Mouse (Mus musculus): ENCODE measurements at regions not wholly inside any gene's neighbourhood (a gene's known extent, or its start where the extent isn't known, plus 50 kb on each side); places are given as distances from the start of the nearest gene placed in this dataset.

DNA sequence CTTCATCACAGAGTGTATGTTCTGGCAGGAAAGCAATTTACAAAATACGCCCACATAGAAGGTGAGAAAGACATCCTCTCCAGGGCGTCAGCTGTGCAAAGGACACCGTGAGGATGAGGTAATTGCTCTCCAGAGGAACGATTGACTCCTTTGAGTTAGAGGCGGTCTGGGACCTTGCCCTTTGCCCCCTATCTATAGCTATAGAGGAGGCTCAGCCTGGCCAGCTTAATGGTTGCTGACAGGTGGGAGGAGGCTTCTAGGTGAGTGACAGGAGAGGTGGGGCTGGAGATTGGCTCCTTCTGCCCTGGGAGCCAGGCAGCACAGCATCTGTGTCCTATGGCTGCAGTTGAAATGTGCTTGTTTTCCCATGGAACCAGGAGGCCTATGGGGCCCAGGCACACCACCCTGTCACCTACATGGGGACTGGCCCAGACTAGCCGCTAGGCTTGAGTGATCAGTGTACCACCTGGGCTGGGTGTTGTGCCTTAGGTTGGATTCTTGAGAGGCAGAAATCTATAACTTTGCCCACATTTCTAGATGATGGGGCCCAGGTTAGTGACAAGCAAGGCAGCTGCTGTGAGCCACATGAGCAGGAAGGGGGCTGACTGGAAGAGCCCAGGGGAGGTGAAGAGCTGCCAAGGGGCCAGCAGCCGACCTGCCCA lies 113.2 kb upstream of the Eef2kmt start:
- Histone ChIP-seq H3K36me3 (ENCODE audit: control insufficient read depth, insufficient read depth) (no peaks in the 10 kb centered on the region), H3ac (ENCODE audit: control insufficient read depth, insufficient read length, low read depth) (no peak overlapping the region), H3K79me3 (ENCODE audit: low read depth) (no peaks in the 10 kb centered on the region), H3K27me3 (ENCODE audit: control insufficient read depth, insufficient read depth, insufficient read length) (no peaks in the 10 kb centered on the region), H3K79me2 (ENCODE audit: control insufficient read depth, insufficient read depth) (no peaks in the 10 kb centered on the region), H3K4me3 (ENCODE audit: insufficient read depth, poor library complexity, severe bottlenecking) (no peak overlapping the region)
- TF ChIP-seq FOSL1 (IDR thresholded peaks at IDR 0.05; ENCODE audit: insufficient read depth, low read length, poor library complexity, severe bottlenecking) (no peak), USF1 (IDR thresholded peaks at IDR 0.05; ENCODE audit: low read depth) (no peak), MYOD1 (IDR thresholded peaks at IDR 0.05; ENCODE audit: control insufficient read depth, insufficient read length, low read depth) (no peak), MAX (IDR thresholded peaks at IDR 0.05) (no peak), CEBPB (IDR thresholded peaks at IDR 0.05; ENCODE audit: low read depth) (no peak)

DNA sequence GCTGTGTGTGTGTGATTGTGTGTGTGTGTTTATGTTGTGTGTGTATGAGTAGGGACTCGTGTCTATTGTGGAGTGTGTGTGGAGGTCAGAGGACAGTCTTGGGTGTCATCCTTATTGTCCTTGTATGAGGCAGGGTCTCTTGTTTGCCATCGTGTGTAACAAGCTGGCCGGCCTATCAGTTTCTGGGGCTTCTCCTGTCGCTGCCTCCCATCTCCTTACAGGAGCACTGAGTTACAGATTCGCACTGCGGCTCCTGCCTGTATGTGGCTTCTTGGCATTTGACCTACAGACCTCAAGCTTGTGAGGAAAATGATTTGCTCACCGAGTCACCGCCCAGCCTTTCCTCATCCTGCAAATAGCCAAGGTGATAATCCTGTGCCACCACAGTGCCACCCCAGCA lies 112.6 kb upstream of the Eef2kmt start:
- Histone ChIP-seq H3K79me3 (ENCODE audit: low read depth) (no peaks in the 10 kb centered on the region), H3K36me3 (ENCODE audit: control insufficient read depth, insufficient read depth) (no peaks in the 10 kb centered on the region), H3K4me3 (ENCODE audit: insufficient read depth, poor library complexity, severe bottlenecking) (no peak overlapping the region), H3ac (ENCODE audit: control insufficient read depth, insufficient read length, low read depth) (no peak overlapping the region), H3K27me3 (ENCODE audit: control insufficient read depth, insufficient read depth, insufficient read length) (no peaks in the 10 kb centered on the region), H3K79me2 (ENCODE audit: control insufficient read depth, insufficient read depth) (no peaks in the 10 kb centered on the region)
- TF ChIP-seq MYOG (IDR thresholded peaks at IDR 0.05; ENCODE audit: control insufficient read depth, extremely low read depth, insufficient read length): no peak
- no peak for TF ChIP-seq CTCF (IDR thresholded peaks at IDR 0.05; ENCODE audit: control insufficient read depth, insufficient read depth, insufficient read length)
- no peak for TF ChIP-seq CEBPB (IDR thresholded peaks at IDR 0.05; ENCODE audit: low read depth)
- no peak for TF ChIP-seq MAX (IDR thresholded peaks at IDR 0.05)
- no peak for TF ChIP-seq FOSL1 (IDR thresholded peaks at IDR 0.05; ENCODE audit: insufficient read depth, low read length, poor library complexity, severe bottlenecking)
- no peak for TF ChIP-seq MYOD1 (IDR thresholded peaks at IDR 0.05; ENCODE audit: control insufficient read depth, insufficient read length, low read depth)
- TF ChIP-seq USF1 (IDR thresholded peaks at IDR 0.05; ENCODE audit: low read depth): no peak

- H3K27me3 ChIP-seq (ENCODE audit: control insufficient read depth, insufficient read depth, insufficient read length): no peaks in the 10 kb centered on the region
- no peak overlapping the region for H3ac ChIP-seq (ENCODE audit: control insufficient read depth, insufficient read length, low read depth)
- TF ChIP-seq CTCF (IDR thresholded peaks at IDR 0.05; ENCODE audit: control insufficient read depth, insufficient read depth, insufficient read length) (no peak), CEBPB (IDR thresholded peaks at IDR 0.05; ENCODE audit: low read depth) (no peak)
- H3K79me3 ChIP-seq (ENCODE audit: low read depth): no peaks in the 10 kb centered on the region
- H3K4me3 ChIP-seq (ENCODE audit: insufficient read depth, poor library complexity, severe bottlenecking): no peak overlapping the region
- H3K36me3 ChIP-seq (ENCODE audit: control insufficient read depth, insufficient read depth): no peaks in the 10 kb centered on the region
- no peaks in the 10 kb centered on the region for H3K79me2 ChIP-seq (ENCODE audit: control insufficient read depth, insufficient read depth)
These were observed 111.9 kb upstream of the Eef2kmt start for GRCm38 (mm10) chr16:5367581-5368119.

- Histone ChIP-seq H3K36me3 (ENCODE audit: control insufficient read depth, insufficient read depth) (no peaks in the 10 kb centered on the region), H3K79me2 (ENCODE audit: control insufficient read depth, insufficient read depth) (no peaks in the 10 kb centered on the region), H3K79me3 (ENCODE audit: low read depth) (no peaks in the 10 kb centered on the region), H3K4me3 (ENCODE audit: insufficient read depth, poor library complexity, severe bottlenecking) (no peak overlapping the region), H3K27me3 (ENCODE audit: control insufficient read depth, insufficient read depth, insufficient read length) (no peaks in the 10 kb centered on the region), H3ac (ENCODE audit: control insufficient read depth, insufficient read length, low read depth) (no peak overlapping the region)
- TF ChIP-seq CEBPB (IDR thresholded peaks at IDR 0.05; ENCODE audit: low read depth) (no peak), MAX (IDR thresholded peaks at IDR 0.05) (no peak), FOSL1 (IDR thresholded peaks at IDR 0.05; ENCODE audit: insufficient read depth, low read length, poor library complexity, severe bottlenecking) (no peak)
These were observed 110.2 kb upstream of the Eef2kmt start for GRCm38 (mm10) chr16:5366021-5366420.

- no peaks in the 10 kb centered on the region for H3K27me3 ChIP-seq (ENCODE audit: control insufficient read depth, insufficient read depth, insufficient read length)
- TF ChIP-seq CEBPB (IDR thresholded peaks at IDR 0.05; ENCODE audit: low read depth): no peak
- TF ChIP-seq MYOD1 (IDR thresholded peaks at IDR 0.05; ENCODE audit: control insufficient read depth, insufficient read length, low read depth): no peak
- TF ChIP-seq CTCF (IDR thresholded peaks at IDR 0.05; ENCODE audit: control insufficient read depth, insufficient read depth, insufficient read length): no peak
- TF ChIP-seq MYOG (IDR thresholded peaks at IDR 0.05; ENCODE audit: control insufficient read depth, extremely low read depth, insufficient read length): no peak
- no peak for TF ChIP-seq MAX (IDR thresholded peaks at IDR 0.05)
- no peak for TF ChIP-seq FOSL1 (IDR thresholded peaks at IDR 0.05; ENCODE audit: insufficient read depth, low read length, poor library complexity, severe bottlenecking)
- no peak for TF ChIP-seq USF1 (IDR thresholded peaks at IDR 0.05; ENCODE audit: low read depth)
- H3K4me3 ChIP-seq (ENCODE audit: insufficient read depth, poor library complexity, severe bottlenecking): no peak overlapping the region
- no peak overlapping the region for H3ac ChIP-seq (ENCODE audit: control insufficient read depth, insufficient read length, low read depth)
- H3K79me2 ChIP-seq (ENCODE audit: control insufficient read depth, insufficient read depth): no peaks in the 10 kb centered on the region
- H3K36me3 ChIP-seq (ENCODE audit: control insufficient read depth, insufficient read depth): no peaks in the 10 kb centered on the region
- no peaks in the 10 kb centered on the region for H3K79me3 ChIP-seq (ENCODE audit: low read depth)
These were observed 107.3 kb upstream of the Eef2kmt start for GRCm38 (mm10) chr16:5363007-5363570.

GRCm38 (mm10) chr16:5359193-5359592 lies 103.4 kb upstream of the Eef2kmt start:
- H3K27me3 ChIP-seq (ENCODE audit: control insufficient read depth, insufficient read depth, insufficient read length): no peaks in the 10 kb centered on the region
- H3ac ChIP-seq (ENCODE audit: control insufficient read depth, insufficient read length, low read depth): no peak overlapping the region
- no peaks in the 10 kb centered on the region for H3K79me3 ChIP-seq (ENCODE audit: low read depth)
- no peak overlapping the region for H3K4me3 ChIP-seq (ENCODE audit: insufficient read depth, poor library complexity, severe bottlenecking)
- no peaks in the 10 kb centered on the region for H3K36me3 ChIP-seq (ENCODE audit: control insufficient read depth, insufficient read depth)
- H3K79me2 ChIP-seq (ENCODE audit: control insufficient read depth, insufficient read depth): no peaks in the 10 kb centered on the region
- TF ChIP-seq CEBPB (IDR thresholded peaks at IDR 0.05; ENCODE audit: low read depth) (no peak), MYOD1 (IDR thresholded peaks at IDR 0.05; ENCODE audit: control insufficient read depth, insufficient read length, low read depth) (no peak), USF1 (IDR thresholded peaks at IDR 0.05; ENCODE audit: low read depth) (no peak), CTCF (IDR thresholded peaks at IDR 0.05; ENCODE audit: control insufficient read depth, insufficient read depth, insufficient read length) (no peak), FOSL1 (IDR thresholded peaks at IDR 0.05; ENCODE audit: insufficient read depth, low read length, poor library complexity, severe bottlenecking) (no peak), MAX (IDR thresholded peaks at IDR 0.05) (no peak), MYOG (IDR thresholded peaks at IDR 0.05; ENCODE audit: control insufficient read depth, extremely low read depth, insufficient read length) (no peak)
